Mouse (Mus musculus) erythroblast, embryonic 14.5 days (primary cell): Measurements from ENCODE around the gene Skap1.

Source experiments
- GATA1 ChIP-seq: IDR thresholded peaks from 2 replicates; pipeline ENCODE4 v1.6.1; 2012; ENCODE audit warnings: low read length, inconsistent platforms, mixed read lengths
- TAL1 ChIP-seq: IDR thresholded peaks from 3 replicates; pipeline ENCODE4 v1.6.1; 2012; ENCODE audit warnings: low read length, inconsistent platforms, mixed read lengths

DNA sequence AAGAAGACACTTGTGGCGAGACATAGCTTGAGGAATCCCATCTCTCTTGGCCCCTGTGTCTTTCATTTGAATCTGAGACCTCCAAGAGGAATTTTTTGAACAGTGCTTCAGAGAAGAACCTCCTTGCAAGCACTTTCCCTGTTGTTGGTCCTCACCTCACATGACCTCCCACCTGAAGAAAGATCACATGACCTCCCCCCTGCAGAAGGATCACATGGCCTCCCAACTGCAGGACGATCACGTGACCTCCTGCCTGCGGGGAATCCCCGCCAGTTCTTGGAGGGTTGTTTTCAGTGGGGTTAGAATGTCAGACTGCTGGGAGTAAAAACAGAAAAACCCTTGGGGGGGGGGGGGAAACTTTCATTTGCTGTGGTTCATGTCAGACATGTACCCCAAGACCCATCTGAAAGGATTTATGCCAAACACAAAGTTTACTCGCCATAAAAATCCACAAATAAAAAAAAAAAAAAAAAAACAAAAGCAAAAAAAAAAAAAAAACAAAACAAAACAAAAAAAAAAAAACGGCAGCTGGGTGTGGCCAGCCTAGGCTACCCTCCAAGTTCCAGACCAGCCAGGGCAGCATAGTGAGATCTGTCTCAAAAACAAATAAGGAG, 232.6 kb downstream of the Skap1 start:
- TF ChIP-seq GATA1 (no peak), TAL1 (no peak)
